Mouse (Mus musculus) forebrain, postnatal 0 days (tissue): ENCODE data around the gene Mocs1. TPM values are rescaled to one million over a fixed set of nuclear protein-coding genes. Genes with fewer than 3 reads are reported as not detected.
A peak's percentile ranks its signal among the peaks of the same experiment; 100 is the strongest.

Experiments used
- ATAC-seq: fragments of 200-750 bp; cut with Nextera tagmentation; 2 replicates; pipeline ENCODE4 v1.8.0; 2017; ENCODE audit warnings: mild to moderate bottlenecking, moderate library complexity
- DNase-seq: peaks from one replicate; pipeline ENCODE4 v3.0.0-alpha.2; 2015
- H3K27ac ChIP-seq: fragments of 300-500 bp; sonication (generic); 2 replicates; pipeline ENCODE4 v1.5.1; 2014; ENCODE audit warnings: low read depth, mild to moderate bottlenecking, antibody characterized with exemption, low read length, moderate library complexity, mixed read lengths
- H3K27me3 ChIP-seq: fragments of 300-500 bp; sonication (generic); 2 replicates; pipeline ENCODE4 v1.6.1; 2014; ENCODE audit warnings: mild to moderate bottlenecking, low read length, mixed read lengths; ENCODE audit not compliant: insufficient read depth
- H3K36me3 ChIP-seq: fragments of 300-500 bp; sonication (generic); 2 replicates; pipeline ENCODE4 v1.6.1; 2014; ENCODE audit warnings: mild to moderate bottlenecking, moderate library complexity; ENCODE audit not compliant: insufficient read depth
- H3K4me1 ChIP-seq: fragments of 300-500 bp; sonication (generic); 2 replicates; pipeline ENCODE4 v1.6.1; 2014; ENCODE audit warnings: antibody characterized with exemption; ENCODE audit not compliant: insufficient read depth
- H3K4me2 ChIP-seq: fragments of 300-500 bp; sonication (generic); 2 replicates; pipeline ENCODE4 v1.6.1; 2014; ENCODE audit warnings: low read depth, mild to moderate bottlenecking, moderate library complexity
- H3K4me3 ChIP-seq: fragments of 300-500 bp; sonication (generic); 2 replicates; pipeline ENCODE4 v1.5.1; 2014; ENCODE audit warnings: low read depth, low read length, mixed read lengths
- H3K9ac ChIP-seq: fragments of 300-500 bp; sonication (generic); 2 replicates; pipeline ENCODE4 v1.6.1; 2014; ENCODE audit warnings: mild to moderate bottlenecking
- H3K9me3 ChIP-seq: fragments of 300-500 bp; sonication (generic); 2 replicates; pipeline ENCODE4 v1.6.1; 2016; ENCODE audit warnings: low read length
- CTCF ChIP-seq: sonication (generic); IDR thresholded peaks from 2 replicates; pipeline ENCODE4 v1.5.1; 2016; ENCODE audit warnings: antibody characterized with exemption, control low read depth, low read depth
- WGBS: fragments of 180-500 bp; shearing (Covaris S2); extraction: QIAGEN DNeasy Blood & Tissue Kit; methylation state at CpG from one replicate; pipeline ENCODE4 v1.1.7; 2014; 5-methylcytosine and 5-hydroxymethylcytosine counted together
- polyA plus RNA-seq: library from polyadenylated mRNA; unstranded; fragments of >200 nt; fragmentation: Nextera tagmentation; extraction: Ambion mirVana; gene quantifications from 2 replicates; pipeline ENCODE4 v1.2.1, GENCODE M21; 2015
- total RNA-seq: library from RNA; depleted of rRNA; stranded (reverse); fragments of >200 nt; gene quantifications from 2 replicates; pipeline ENCODE4 v1.2.3, GENCODE M21; 2014

The Mocs1 gene
- total and polyA plus RNA-seq, 2 experiments from 2014 or later = 4.2 to 12.7 TPM

GRCm38 (mm10) chr17:49422286-49423066 is 5.7 kb upstream of the Mocs1 start:
- 88% methylated on average over 3 of the region's 3 CpGs for WGBS
- DNase-seq = peak; percentile 40
- H3K9ac ChIP-seq = no peak overlapping the region

DNA sequence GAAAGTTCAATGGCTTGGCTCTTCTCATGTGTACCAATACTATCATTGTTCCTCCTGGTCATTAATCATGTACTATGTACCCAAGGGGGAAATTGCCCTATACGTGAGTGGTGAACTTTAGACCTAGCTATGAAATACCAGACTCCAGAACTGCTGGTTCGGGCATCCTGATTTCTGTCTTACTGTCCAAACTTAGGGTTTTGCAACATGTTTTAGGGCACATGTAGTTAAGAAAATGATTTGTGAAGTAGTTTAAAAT is 5.2 kb upstream of the Mocs1 start:
- no peak overlapping the region for H3K9ac ChIP-seq
- no peak for ATAC-seq

More at GRCm38 (mm10) chr17:49422286-49423066, 5.7 kb upstream of the Mocs1 start:
- no peak for TF ChIP-seq CTCF
- no peak overlapping the region for H3K27ac ChIP-seq
- ATAC-seq = peak; percentile 53
- H3K9me3 ChIP-seq = no peaks in the 10 kb centered on the region
- no peaks in the 10 kb centered on the region for H3K27me3 ChIP-seq
- H3K4me2 ChIP-seq = no peak overlapping the region
- H3K4me3 ChIP-seq = no peak overlapping the region
- no peaks in the 10 kb centered on the region; the same call in 1 of the 2 replicates for H3K4me1 ChIP-seq
- H3K36me3 ChIP-seq = no peaks in the 10 kb centered on the region

GRCm38 (mm10) chr17:49423872-49424271 is 4.3 kb upstream of the Mocs1 start:
- Histone ChIP-seq H3K27ac (no peak overlapping the region), H3K9me3 (no peaks in the 10 kb centered on the region), H3K4me3 (no peak overlapping the region), H3K4me2 (no peak overlapping the region), H3K27me3 (no peaks in the 10 kb centered on the region), H3K36me3 (no peaks in the 10 kb centered on the region), H3K9ac (no peak overlapping the region), H3K4me1 (no peaks in the 10 kb centered on the region; the same call in 1 of the 2 replicates)
- TF ChIP-seq CTCF = no peak
- ATAC-seq (no peak), DNase-seq (no peak)
- 81% methylated on average over 3 of the region's 3 CpGs for WGBS

More for the DNA sequence above, 5.2 kb upstream of the Mocs1 start:
- Histone ChIP-seq H3K4me1 (no peaks in the 10 kb centered on the region; the same call in 1 of the 2 replicates), H3K4me2 (no peak overlapping the region), H3K36me3 (no peaks in the 10 kb centered on the region), H3K27me3 (no peaks in the 10 kb centered on the region), H3K9me3 (no peaks in the 10 kb centered on the region), H3K4me3 (no peak overlapping the region), H3K27ac (no peak overlapping the region)
- DNase-seq = no peak
- no peak for TF ChIP-seq CTCF
- WGBS = 91% methylated on average over 2 of the region's 2 CpGs

GRCm38 (mm10) chr17:49427631-49428238 is 427 bp upstream of the Mocs1 start:
- 15% methylated on average over 9 of the region's 9 CpGs for WGBS
- DNase-seq (no peak), ATAC-seq (no peak; the same call in 1 of the 2 replicates)
- Histone ChIP-seq H3K27me3 (no peaks in the 10 kb centered on the region), H3K36me3 (no peaks in the 10 kb centered on the region), H3K4me1 (peaks cover 9% of the 10 kb centered on the region; the same call in 1 of the 2 replicates), H3K9me3 (no peaks in the 10 kb centered on the region), H3K27ac (no peak overlapping the region), H3K4me2 (peak overlapping the region; percentile 83), H3K9ac (no peak overlapping the region), H3K4me3 (peak overlapping the region; percentile 49)
- TF ChIP-seq CTCF = peak; percentile 45; the same call in 1 of the 2 replicates

GRCm38 (mm10) chr17:49428751-49429415 is 721 bp downstream of the Mocs1 start:
- TF ChIP-seq CTCF = no peak
- no peak overlapping the region for H3K27ac ChIP-seq
- no peak for DNase-seq
- H3K9ac ChIP-seq = peak overlapping the region; percentile 74
- H3K9me3 ChIP-seq = no peaks in the 10 kb centered on the region
- H3K4me2 ChIP-seq = peak overlapping the region; percentile 83
- peak; percentile 34 for ATAC-seq
- H3K4me1 ChIP-seq = peaks cover 9% of the 10 kb centered on the region; the same call in 1 of the 2 replicates
- WGBS = 64% methylated on average over 13 of the region's 13 CpGs
- H3K27me3 ChIP-seq = no peaks in the 10 kb centered on the region
- no peaks in the 10 kb centered on the region for H3K36me3 ChIP-seq
- peak overlapping the region; percentile 49 for H3K4me3 ChIP-seq

GRCm38 (mm10) chr17:49429471-49430129 is 1.4 kb downstream of the Mocs1 start:
- H3K27ac ChIP-seq = no peak overlapping the region
- H3K4me2 ChIP-seq = peak overlapping the region; percentile 83
- H3K27me3 ChIP-seq = no peaks in the 10 kb centered on the region

More at GRCm38 (mm10) chr17:49429471-49430129, 1.4 kb downstream of the Mocs1 start:
- no peak overlapping the region for H3K9ac ChIP-seq
- TF ChIP-seq CTCF = no peak
- ATAC-seq (no peak), DNase-seq (no peak)
- peaks cover 3% of the 10 kb centered on the region; the same call in 1 of the 2 replicates for H3K36me3 ChIP-seq
- H3K9me3 ChIP-seq = no peaks in the 10 kb centered on the region
- WGBS = 92% methylated on average over 6 of the region's 6 CpGs
- H3K4me1 ChIP-seq = peaks cover 9% of the 10 kb centered on the region; the same call in 1 of the 2 replicates
- no peak overlapping the region for H3K4me3 ChIP-seq
